Mouse (Mus musculus) hindbrain, embryonic 13.5 days (tissue): Measurements from ENCODE around the gene Tspan18. TPM values are rescaled to one million over a fixed set of nuclear protein-coding genes. Genes with fewer than 3 reads are reported as not detected.

Experiments used
- ATAC-seq: fragments of 200-750 bp; cut with Nextera tagmentation; 2 replicates; pipeline ENCODE4 v1.8.0; 2017; ENCODE audit warnings: moderate TSS enrichment; ENCODE audit not compliant: low FRiP score
- H3K27ac ChIP-seq: fragments of 300-500 bp; sonication (generic); 2 replicates; pipeline ENCODE4 v1.5.1; 2015; ENCODE audit warnings: inconsistent platforms, mild to moderate bottlenecking, moderate library complexity
- H3K27me3 ChIP-seq: fragments of 300-500 bp; sonication (generic); 2 replicates; pipeline ENCODE4 v1.6.1; 2015; ENCODE audit warnings: mild to moderate bottlenecking, inconsistent platforms
- H3K36me3 ChIP-seq: fragments of 300-500 bp; sonication (generic); 2 replicates; pipeline ENCODE4 v1.6.1; 2015; ENCODE audit warnings: mild to moderate bottlenecking, inconsistent platforms
- H3K4me1 ChIP-seq: fragments of 300-500 bp; sonication (generic); replicated peaks from 2 replicates; pipeline ENCODE4 v1.6.1; 2015; ENCODE audit warnings: inconsistent platforms
- H3K4me2 ChIP-seq: fragments of 300-500 bp; sonication (generic); 2 replicates; pipeline ENCODE4 v1.6.1; 2015; ENCODE audit warnings: inconsistent platforms, mild to moderate bottlenecking, moderate library complexity
- H3K4me3 ChIP-seq: fragments of 300-500 bp; sonication (generic); 2 replicates; pipeline ENCODE4 v1.5.1; 2015; ENCODE audit warnings: mild to moderate bottlenecking, inconsistent platforms
- H3K9ac ChIP-seq: fragments of 300-500 bp; sonication (generic); 2 replicates; pipeline ENCODE4 v1.6.1; 2015; ENCODE audit warnings: mild to moderate bottlenecking, inconsistent platforms
- H3K9me3 ChIP-seq: fragments of 300-500 bp; sonication (generic); 2 replicates; pipeline ENCODE4 v1.6.1; 2016; ENCODE audit warnings: inconsistent platforms
- WGBS: fragments of 180-500 bp; shearing (Covaris S2); methylation state at CpG from one replicate; pipeline ENCODE4 v1.1.7; 2015; 5-methylcytosine and 5-hydroxymethylcytosine counted together
- polyA plus RNA-seq: library from polyadenylated mRNA; unstranded; fragments of >200 nt; fragmentation: Nextera tagmentation; extraction: Ambion mirVana; gene quantifications from 2 replicates; pipeline ENCODE4 v1.2.1, GENCODE M21; 2015

Tspan18 gene
- polyA plus RNA-seq, 1 experiment from 2014 or later, result 32.5 TPM

GRCm38 (mm10) chr2:93286742-93287141 lies 47.6 kb downstream of the Tspan18 start:
- Histone ChIP-seq H3K4me1 (peaks cover 98% of the 10 kb centered on the region), H3K9ac (peak overlapping the region; percentile 65; the same call in 1 of the 2 replicates), H3K9me3 (no peaks in the 10 kb centered on the region), H3K4me3 (no peak overlapping the region), H3K27ac (peak overlapping the region; percentile 94), H3K27me3 (no peaks in the 10 kb centered on the region), H3K4me2 (no peak overlapping the region), H3K36me3 (no peaks in the 10 kb centered on the region)
- ATAC-seq, result no peak
- WGBS, result 42% methylated on average over 4 of the region's 4 CpGs

- no peak overlapping the region for H3K4me2 ChIP-seq
- H3K36me3 ChIP-seq, result no peaks in the 10 kb centered on the region
- no peaks in the 10 kb centered on the region for H3K27me3 ChIP-seq
- H3K9ac ChIP-seq, result peak overlapping the region; percentile 65
- 44% methylated on average over 2 of the region's 2 CpGs for WGBS
- no peak overlapping the region for H3K4me3 ChIP-seq
- 0 out of 2 replicates have a peak, but pooled peaks have one; percentile 16 for ATAC-seq
- peak overlapping the region; percentile 94 for H3K27ac ChIP-seq
- no peaks in the 10 kb centered on the region for H3K9me3 ChIP-seq
- H3K4me1 ChIP-seq, result peaks cover 95% of the 10 kb centered on the region
Measured at GRCm38 (mm10) chr2:93286321-93286720, 48.0 kb downstream of the Tspan18 start.

GRCm38 (mm10) chr2:93285842-93286241 lies 48.5 kb downstream of the Tspan18 start:
- no peak for ATAC-seq
- no peaks in the 10 kb centered on the region for H3K9me3 ChIP-seq
- no peaks in the 10 kb centered on the region for H3K36me3 ChIP-seq
- H3K9ac ChIP-seq, result peak overlapping the region; percentile 65
- no peak overlapping the region for H3K4me3 ChIP-seq
- 29% methylated on average over 8 of the region's 8 CpGs for WGBS
- H3K27ac ChIP-seq, result peak overlapping the region; percentile 94
- H3K27me3 ChIP-seq, result no peaks in the 10 kb centered on the region
- peaks cover 94% of the 10 kb centered on the region for H3K4me1 ChIP-seq
- H3K4me2 ChIP-seq, result no peak overlapping the region

- Histone ChIP-seq H3K4me2 (no peak overlapping the region), H3K9me3 (no peaks in the 10 kb centered on the region), H3K4me1 (peaks cover 94% of the 10 kb centered on the region), H3K9ac (peak overlapping the region; percentile 1; the same call in 1 of the 2 replicates), H3K4me3 (no peak overlapping the region), H3K27ac (peak overlapping the region; percentile 94), H3K27me3 (no peaks in the 10 kb centered on the region), H3K36me3 (no peaks in the 10 kb centered on the region)
- ATAC-seq, result no peak
- 66% methylated on average over 2 of the region's 2 CpGs for WGBS
Measured at GRCm38 (mm10) chr2:93284625-93285024, 49.7 kb downstream of the Tspan18 start.

- Histone ChIP-seq H3K9ac (no peak overlapping the region), H3K4me1 (peaks cover 93% of the 10 kb centered on the region)
- ATAC-seq, result peak; percentile 22; the same call in 1 of the 2 replicates
Measured at GRCm38 (mm10) chr2:93283481-93284293, 50.6 kb downstream of the Tspan18 start.

GRCm38 (mm10) chr2:93282636-93283035 lies 51.7 kb downstream of the Tspan18 start:
- peak overlapping the region; percentile 94 for H3K27ac ChIP-seq
- no peaks in the 10 kb centered on the region for H3K9me3 ChIP-seq
- no peak overlapping the region for H3K4me3 ChIP-seq
- H3K36me3 ChIP-seq, result no peaks in the 10 kb centered on the region
- 94% methylated on average over 4 of the region's 4 CpGs for WGBS
- no peaks in the 10 kb centered on the region for H3K27me3 ChIP-seq
- H3K4me1 ChIP-seq, result peaks cover 95% of the 10 kb centered on the region
- no peak for ATAC-seq
- no peak overlapping the region for H3K9ac ChIP-seq
- H3K4me2 ChIP-seq, result no peak overlapping the region

More at GRCm38 (mm10) chr2:93283481-93284293, 50.6 kb downstream of the Tspan18 start:
- no peaks in the 10 kb centered on the region for H3K9me3 ChIP-seq
- H3K4me3 ChIP-seq, result no peak overlapping the region
- no peaks in the 10 kb centered on the region for H3K27me3 ChIP-seq
- H3K27ac ChIP-seq, result peak overlapping the region; percentile 94
- no peak overlapping the region for H3K4me2 ChIP-seq
- 10% methylated on average over 7 of the region's 7 CpGs for WGBS
- H3K36me3 ChIP-seq, result no peaks in the 10 kb centered on the region

- ATAC-seq, result no peak
- H3K9me3 ChIP-seq, result no peaks in the 10 kb centered on the region
- WGBS, result 80% methylated on average over 6 of the region's 6 CpGs
- no peaks in the 10 kb centered on the region for H3K36me3 ChIP-seq
- H3K4me1 ChIP-seq, result peaks cover 95% of the 10 kb centered on the region
- no peak overlapping the region for H3K4me2 ChIP-seq
- H3K27ac ChIP-seq, result peak overlapping the region; percentile 94; the same call in 1 of the 2 replicates
- no peak overlapping the region for H3K4me3 ChIP-seq
- no peaks in the 10 kb centered on the region for H3K27me3 ChIP-seq
- no peak overlapping the region for H3K9ac ChIP-seq
Measured at GRCm38 (mm10) chr2:93281466-93281865, 52.8 kb downstream of the Tspan18 start.

GRCm38 (mm10) chr2:93280117-93280620 lies 54.1 kb downstream of the Tspan18 start:
- no peaks in the 10 kb centered on the region for H3K27me3 ChIP-seq
- peak overlapping the region; percentile 94 for H3K27ac ChIP-seq
- no peaks in the 10 kb centered on the region for H3K9me3 ChIP-seq
- H3K9ac ChIP-seq, result peak overlapping the region; percentile 19; the same call in 1 of the 2 replicates
- 17% methylated on average over 2 of the region's 2 CpGs for WGBS
- no peak overlapping the region for H3K4me2 ChIP-seq
- H3K36me3 ChIP-seq, result no peaks in the 10 kb centered on the region
- 0 out of 2 replicates have a peak, but pooled peaks have one; percentile 9 for ATAC-seq
- H3K4me3 ChIP-seq, result no peak overlapping the region
- H3K4me1 ChIP-seq, result peaks cover 88% of the 10 kb centered on the region

- ATAC-seq, result peak; percentile 63
Measured at GRCm38 (mm10) chr2:93278181-93278975, 55.9 kb downstream of the Tspan18 start.

GRCm38 (mm10) chr2:93277486-93277885 lies 56.8 kb downstream of the Tspan18 start:
- Histone ChIP-seq H3K36me3 (no peaks in the 10 kb centered on the region), H3K4me2 (no peak overlapping the region), H3K4me3 (no peak overlapping the region), H3K9ac (peak overlapping the region; percentile 43), H3K4me1 (peaks cover 88% of the 10 kb centered on the region), H3K9me3 (no peaks in the 10 kb centered on the region), H3K27me3 (no peaks in the 10 kb centered on the region), H3K27ac (peak overlapping the region; percentile 94)
- WGBS, result 25% methylated on average over 4 of the region's 4 CpGs
- ATAC-seq, result no peak

More at GRCm38 (mm10) chr2:93278181-93278975, 55.9 kb downstream of the Tspan18 start:
- 4% methylated on average over 11 of the region's 11 CpGs for WGBS
- Histone ChIP-seq H3K36me3 (no peaks in the 10 kb centered on the region), H3K4me3 (no peak overlapping the region), H3K27me3 (no peaks in the 10 kb centered on the region), H3K4me1 (peaks cover 88% of the 10 kb centered on the region), H3K9ac (peak overlapping the region; percentile 5), H3K9me3 (no peaks in the 10 kb centered on the region), H3K4me2 (no peak overlapping the region), H3K27ac (peak overlapping the region; percentile 94)

- Histone ChIP-seq H3K4me3 (no peak overlapping the region), H3K27me3 (no peaks in the 10 kb centered on the region), H3K9ac (no peak overlapping the region), H3K9me3 (no peaks in the 10 kb centered on the region), H3K27ac (no peak overlapping the region), H3K4me1 (peaks cover 89% of the 10 kb centered on the region), H3K36me3 (no peaks in the 10 kb centered on the region), H3K4me2 (no peak overlapping the region)
- WGBS, result 93% methylated on average over 7 of the region's 7 CpGs
- no peak for ATAC-seq
Measured at GRCm38 (mm10) chr2:93276026-93276425, 58.3 kb downstream of the Tspan18 start.

- H3K9me3 ChIP-seq, result no peaks in the 10 kb centered on the region
- peak overlapping the region; percentile 68 for H3K27ac ChIP-seq
- H3K9ac ChIP-seq, result no peak overlapping the region
- H3K4me3 ChIP-seq, result no peak overlapping the region
- no peak for ATAC-seq
- H3K36me3 ChIP-seq, result no peaks in the 10 kb centered on the region
- no peak overlapping the region for H3K4me2 ChIP-seq
- H3K4me1 ChIP-seq, result peaks cover 82% of the 10 kb centered on the region
- 18% methylated on average over 1 of the region's 1 CpGs for WGBS
- no peaks in the 10 kb centered on the region for H3K27me3 ChIP-seq
Measured at GRCm38 (mm10) chr2:93273916-93274315, 60.4 kb downstream of the Tspan18 start.
